Mouse (Mus musculus): ENCODE results near the gene Olfr1263.

Gene Olfr1263

DNA sequence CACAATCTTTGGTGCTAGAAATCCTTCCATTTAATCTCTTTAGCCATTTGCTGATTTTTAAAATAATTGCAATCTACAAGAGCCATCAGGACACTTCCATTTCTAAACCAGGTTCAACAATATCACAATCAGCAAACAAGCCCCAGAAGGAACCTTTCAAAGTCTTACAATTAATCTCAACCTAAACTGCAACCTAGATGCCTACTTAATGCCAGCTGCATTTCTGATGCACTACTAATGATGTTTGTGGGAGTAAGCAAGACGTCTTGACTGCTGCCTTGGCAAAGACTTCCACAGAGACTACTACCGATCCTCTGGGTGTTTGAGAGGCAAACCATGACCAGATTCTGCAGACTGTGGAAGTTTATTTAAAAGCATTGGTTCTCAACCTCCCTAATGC, at the start of gene Olfr1263:
Gene Olfr1263, plus strand, starts transcription at position 301 of the 400 bp plus-strand sequence.
- no peak for DNase-seq

DNA sequence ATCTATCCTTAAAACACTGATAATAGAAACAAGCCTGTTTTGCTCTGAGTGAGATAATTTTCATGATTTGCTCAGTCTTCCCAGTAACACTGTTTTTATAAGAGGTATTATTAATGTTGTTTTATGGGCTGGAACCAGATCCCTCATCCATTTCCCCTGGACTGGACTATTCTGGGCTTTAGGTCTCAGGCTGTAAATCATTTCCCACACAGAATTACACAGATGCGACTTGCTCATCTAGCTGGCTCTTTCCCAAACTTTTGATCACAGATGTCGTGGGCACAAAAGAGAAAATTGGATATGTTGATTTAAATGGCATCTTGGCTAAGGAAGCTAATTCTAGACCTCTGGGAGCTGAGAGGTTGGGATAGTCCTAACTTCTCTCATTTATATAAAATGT, 37.7 kb upstream of the Olfr1263 start, which contains the start of gene Olfr1260:
Gene Olfr1260, plus strand, starts transcription at position 157 of the 400 bp plus-strand sequence.
- no peak for DNase-seq

DNA sequence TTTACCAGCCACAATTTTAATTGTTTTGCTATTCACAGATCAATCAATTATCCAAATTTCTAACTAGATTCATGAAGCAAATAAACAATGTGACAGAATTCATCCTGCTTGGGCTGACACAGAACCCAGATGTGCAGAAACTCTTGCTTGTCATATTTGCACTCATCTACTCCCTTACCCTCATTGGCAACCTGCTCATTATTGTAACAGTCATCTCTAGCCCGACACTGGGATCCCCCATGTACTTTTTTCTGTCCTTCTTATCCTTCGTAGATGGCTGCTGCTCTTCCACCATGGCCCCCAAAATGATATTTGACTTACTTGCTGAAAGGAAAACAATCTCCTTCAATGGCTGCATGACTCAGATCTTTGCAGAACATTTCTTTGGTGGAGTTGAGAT, 34.2 kb upstream of the Olfr1263 start:
- DNase-seq = no peak

DNA sequence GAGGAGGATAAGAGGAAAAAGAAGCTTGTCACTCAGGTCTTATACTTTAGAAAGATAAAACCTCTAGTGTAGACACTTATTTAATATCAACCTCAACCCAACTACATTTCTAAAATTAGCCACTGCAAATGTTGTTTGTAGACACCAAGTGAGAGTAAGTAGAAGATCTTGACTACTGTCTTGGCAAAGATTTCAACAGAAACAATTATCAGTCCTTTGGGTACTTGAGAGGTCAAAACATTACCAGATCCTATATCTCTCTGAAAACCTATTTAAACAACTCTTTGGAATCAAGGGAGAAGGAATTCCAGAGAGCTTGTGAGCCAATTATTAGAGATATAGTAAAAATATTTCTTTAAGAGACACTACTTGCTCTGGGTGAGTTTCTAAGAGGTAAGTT, 21.0 kb upstream of the Olfr1263 start, which contains the start of gene Olfr1261:
Gene Olfr1261, plus strand, starts transcription at position 301 of the 400 bp plus-strand sequence.
- no peak for DNase-seq

DNA sequence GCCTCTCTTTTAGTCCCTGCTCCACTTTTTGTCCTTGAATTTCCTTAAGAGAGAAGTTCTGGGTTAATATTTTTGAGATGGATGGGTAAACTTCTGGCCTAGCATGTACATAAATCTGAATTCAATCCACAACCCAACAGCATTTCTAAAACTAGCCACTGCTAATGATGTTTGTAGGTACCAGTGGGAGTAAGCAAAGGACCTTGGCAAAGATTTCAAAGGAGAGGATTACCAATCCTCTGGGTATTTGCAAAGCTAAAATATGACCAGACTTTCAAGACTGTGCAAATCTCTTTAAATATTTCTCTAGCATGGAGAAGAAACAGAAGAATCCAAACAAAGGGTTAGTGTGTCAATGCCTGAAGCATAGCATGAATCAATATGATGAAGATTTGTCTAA, 12.1 kb upstream of the Olfr1263 start, which contains the start of gene Olfr1262:
Gene Olfr1262, plus strand, starts transcription at position 301 of the 400 bp plus-strand sequence.
- no peak for DNase-seq

DNA sequence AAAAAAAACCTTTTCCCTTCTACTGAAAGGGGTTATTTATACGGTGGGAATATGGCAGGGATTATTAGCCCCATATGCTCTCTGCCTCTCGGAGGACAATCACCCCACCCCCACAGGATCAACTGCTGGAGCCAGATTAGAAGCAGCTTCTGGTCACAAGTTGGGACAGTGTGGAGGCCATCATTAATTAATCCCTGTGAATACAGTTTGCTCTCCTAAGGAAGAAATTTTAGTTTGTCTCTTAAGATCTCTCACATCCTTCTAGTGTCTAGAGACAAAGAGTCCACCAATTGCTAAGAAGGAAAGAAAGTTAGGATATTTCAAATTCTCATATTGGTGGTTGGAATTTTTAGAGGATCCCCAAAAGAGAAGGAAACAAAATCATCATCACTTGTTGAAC, 13.5 kb downstream of the Olfr1263 start, which contains the start of gene Olfr1264:
Gene Olfr1264, minus strand, starts transcription at position 101 of the 400 bp plus-strand sequence.
- no peak for DNase-seq

DNA sequence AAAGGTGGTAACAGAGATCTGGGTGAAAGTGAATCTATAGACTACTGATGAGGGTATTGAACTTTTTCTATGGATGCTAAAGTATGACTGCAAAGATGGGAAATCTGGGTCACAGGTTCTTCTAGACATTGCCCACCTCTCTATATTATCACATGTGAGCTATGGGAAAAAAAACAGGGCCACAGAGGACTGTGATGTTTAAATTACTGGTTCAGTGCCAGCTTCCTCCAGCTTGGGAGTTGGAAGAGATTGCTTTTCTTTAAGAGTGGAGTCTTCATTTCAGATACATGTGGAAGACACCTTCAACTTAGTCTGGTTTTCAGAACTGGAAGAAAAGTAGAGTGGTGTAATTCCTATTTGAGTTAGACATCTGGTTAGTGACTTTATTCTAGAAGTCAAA, 23.1 kb downstream of the Olfr1263 start, which contains the start of gene Olfr1265:
Gene Olfr1265, plus strand, starts transcription at position 301 of the 400 bp plus-strand sequence.
- no peak for DNase-seq

DNA sequence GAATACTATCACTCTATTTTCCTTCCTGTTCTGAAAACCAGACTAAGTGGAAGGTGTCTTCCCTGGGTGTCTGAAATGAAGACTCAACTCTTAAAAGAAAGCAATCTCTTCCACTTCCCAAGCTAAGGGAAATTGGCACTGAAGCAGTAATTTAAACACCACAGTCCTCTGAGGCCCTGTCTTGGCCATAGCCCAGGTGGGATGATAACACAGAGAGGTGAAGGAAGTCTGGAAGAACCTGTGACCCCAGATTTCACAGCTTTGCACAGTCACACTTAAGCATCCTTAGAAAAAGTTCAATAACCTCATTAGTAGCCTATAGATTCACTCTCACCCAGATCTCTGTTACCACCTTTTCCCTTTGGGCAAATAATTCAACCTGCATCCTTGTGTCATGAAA, 51.6 kb downstream of the Olfr1263 start, which contains the start of gene Olfr140:
Gene Olfr140, minus strand, starts transcription at position 101 of the 400 bp plus-strand sequence.
- DNase-seq = no peak
